Mouse (Mus musculus): ENCODE results near the gene Fam227a. TPM values are rescaled to one million over a fixed set of nuclear protein-coding genes. Genes with fewer than 3 reads are reported as not detected.

Fam227a gene
- total RNA-seq (2015; ENCODE audit: low replicate concordance) (3.3 and 3.5 TPM in 2 replicates), total RNA-seq (2017; ENCODE audit: low replicate concordance) (0.70 and 5.0 TPM in 2 replicates)

- peak; percentile 90 for ATAC-seq (replicated peaks; ENCODE audit: low FRiP score, poor library complexity, severe bottlenecking)
Observed at GRCm38 (mm10) chr15:79658531-79659375, at the start of gene Fam227a, which contains the start of gene Cby1. Gene Fam227a, minus strand, starts transcription at chr15:79658956. Gene Cby1, plus strand, starts transcription at chr15:79659199.

GRCm38 (mm10) chr15:79708229-79708822, 49.6 kb upstream of the Fam227a start:
- peak; percentile 50 for ATAC-seq (replicated peaks; ENCODE audit: low FRiP score, poor library complexity, severe bottlenecking)

- no peak for ATAC-seq (replicated peaks; ENCODE audit: low FRiP score, poor library complexity, severe bottlenecking)
Observed at GRCm38 (mm10) chr15:79706603-79707214, 48.0 kb upstream of the Fam227a start.

GRCm38 (mm10) chr15:79697558-79698187, 38.9 kb upstream of the Fam227a start:
- ATAC-seq (replicated peaks; ENCODE audit: low FRiP score, poor library complexity, severe bottlenecking), result no peak

- 0 out of 2 replicates have a peak, but pooled peaks have one; percentile 41 for ATAC-seq (replicated peaks; ENCODE audit: low FRiP score, poor library complexity, severe bottlenecking)
Observed at GRCm38 (mm10) chr15:79697011-79697410, 38.3 kb upstream of the Fam227a start.

- no peak for ATAC-seq (replicated peaks; ENCODE audit: low FRiP score, poor library complexity, severe bottlenecking)
Observed at GRCm38 (mm10) chr15:79696508-79696907, 37.8 kb upstream of the Fam227a start.

- no peak for ATAC-seq (replicated peaks; ENCODE audit: low FRiP score, poor library complexity, severe bottlenecking)
Observed at GRCm38 (mm10) chr15:79695516-79695915, 36.8 kb upstream of the Fam227a start.

GRCm38 (mm10) chr15:79694512-79694911, 35.8 kb upstream of the Fam227a start:
- ATAC-seq (replicated peaks; ENCODE audit: low FRiP score, poor library complexity, severe bottlenecking), result peak; percentile 38

- ATAC-seq (replicated peaks; ENCODE audit: low FRiP score, poor library complexity, severe bottlenecking), result no peak
Observed at GRCm38 (mm10) chr15:79693740-79694139, 35.0 kb upstream of the Fam227a start.

- no peak for ATAC-seq (replicated peaks; ENCODE audit: low FRiP score, poor library complexity, severe bottlenecking)
Observed at GRCm38 (mm10) chr15:79692334-79692733, 33.6 kb upstream of the Fam227a start.

GRCm38 (mm10) chr15:79691023-79691508, 32.3 kb upstream of the Fam227a start:
- ATAC-seq (replicated peaks; ENCODE audit: low FRiP score, poor library complexity, severe bottlenecking), result no peak

GRCm38 (mm10) chr15:79690426-79691022, 31.8 kb upstream of the Fam227a start, which contains the start of gene Gtpbp1:
Gene Gtpbp1, plus strand, starts transcription at chr15:79690845.
- ATAC-seq (replicated peaks; ENCODE audit: low FRiP score, poor library complexity, severe bottlenecking), result peak; percentile 70

GRCm38 (mm10) chr15:79689662-79690425, 31.1 kb upstream of the Fam227a start:
- no peak for ATAC-seq (replicated peaks; ENCODE audit: low FRiP score, poor library complexity, severe bottlenecking)

GRCm38 (mm10) chr15:79688268-79688956, 29.7 kb upstream of the Fam227a start:
- ATAC-seq (replicated peaks; ENCODE audit: low FRiP score, poor library complexity, severe bottlenecking), result no peak

GRCm38 (mm10) chr15:79687646-79688267, 29.0 kb upstream of the Fam227a start, which contains the start of gene Josd1:
Gene Josd1, minus strand, starts transcription at chr15:79687919.
- ATAC-seq (replicated peaks; ENCODE audit: low FRiP score, poor library complexity, severe bottlenecking), result peak; percentile 58

GRCm38 (mm10) chr15:79687175-79687574, 28.4 kb upstream of the Fam227a start:
- no peak for ATAC-seq (replicated peaks; ENCODE audit: low FRiP score, poor library complexity, severe bottlenecking)

- no peak for ATAC-seq (replicated peaks; ENCODE audit: low FRiP score, poor library complexity, severe bottlenecking)
Observed at GRCm38 (mm10) chr15:79686046-79686869, 27.5 kb upstream of the Fam227a start.
